Mouse (Mus musculus): ENCODE measurements around the gene Swsap1.

DNA sequence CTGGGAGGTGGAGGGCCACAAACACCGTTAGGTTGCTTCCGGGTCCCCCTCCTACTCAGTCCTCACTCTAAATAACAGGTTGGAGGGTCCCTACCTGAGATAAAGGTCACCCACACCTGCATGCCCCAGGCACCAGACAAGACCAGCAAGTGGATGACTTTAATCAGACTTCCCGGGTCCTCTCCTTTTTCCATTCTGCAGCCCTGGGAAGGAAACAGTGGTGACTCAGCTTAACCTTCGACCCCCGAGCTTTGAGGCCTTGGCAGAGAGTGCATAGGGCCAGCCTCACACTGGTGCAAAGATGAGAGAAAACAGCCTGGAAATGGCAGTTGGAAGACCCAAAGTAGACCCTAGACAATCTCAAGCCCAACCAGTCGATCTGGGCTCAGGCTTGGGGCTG lies 29.4 kb upstream of the Swsap1 start:
- TF ChIP-seq POLR2A (IDR thresholded peaks at IDR 0.05; ENCODE audit: borderline replicate concordance, control insufficient read depth, low read depth, low read length), result no peak
- TF ChIP-seq CTCF (IDR thresholded peaks at IDR 0.05; ENCODE audit: control insufficient read depth, insufficient read depth, low read length), result no peak

Measured in bone marrow, adult 2 months (tissue).